Mouse (Mus musculus) left cerebral cortex, adult 2 months (tissue): ENCODE results near the gene Olfr332. TPM values are rescaled to one million over a fixed set of nuclear protein-coding genes. Genes with fewer than 3 reads are reported as not detected.
"Not testable (repeated sequence)": the region's sequence is repeated elsewhere in the genome, so short reads cannot be mapped to it uniquely, and the experiment has no call there.

Experiments
- DNase-seq, 2 experiments: peaks; one replicate each; pipeline ENCODE4 v3.0.0; 2021 to 2022; ENCODE audit warnings: low spot score in 2 of 2, mixed read lengths in 1 of 2; ENCODE audit errors: extremely low spot score in 1 of 2
- H3K27ac ChIP-seq: fragments of 200-600 bp; 2 replicates; pipeline ENCODE4 v1.8.1; 2022
- H3K4me3 ChIP-seq: fragments of 200-600 bp; 2 replicates; pipeline ENCODE4 v1.8.1; 2022
- CTCF ChIP-seq: fragments of 200-600 bp; IDR thresholded peaks from 2 replicates; pipeline ENCODE4 v1.8.1; 2022; ENCODE audit warnings: antibody characterized with exemption, mild to moderate bottlenecking, moderate library complexity
- intact Hi-C: fragments of 180-260 bp; cut with DNase I; formaldehyde crosslinking; loops from one replicate; pipeline ENCODE4 v1.15.1; 2025
- long read RNA-seq, 2 experiments: library from polyadenylated mRNA; stranded (forward); transcript quantifications; one replicate each; pipeline ENCODE4 v2.0.0; 2021; ENCODE audit warnings: borderline mapping rate in 2 of 2
- total RNA-seq, 2 experiments: library from RNA; stranded (reverse); gene quantifications; 2 replicates each; pipeline ENCODE4 v1.2.3; 2021

Gene Olfr332
- not detected for total RNA-seq
- long read RNA-seq, experiment 1, result 0 reads
- long read RNA-seq, experiment 2, result 0 reads

- H3K4me3 ChIP-seq, result no peak within 1 kb of the TSS
- H3K27ac ChIP-seq, result no peak within 1 kb of the TSS
- DNase-seq, result no peak
- no peak for TF ChIP-seq CTCF
- intact Hi-C loops, result no loop called here
Measured at GRCm38 (mm10) chr11:58492455-58492854, at the start of gene Olfr332. TSS of gene Olfr332 (minus strand) at chr11:58492555.

GRCm38 (mm10) chr11:58534736-58535135 is 42.4 kb upstream of the Olfr332 start, which contains the start of gene Olfr330:
TSS of gene Olfr330 (minus strand) at chr11:58534836.
- H3K27ac ChIP-seq, DNase-seq, intact Hi-C loops, H3K4me3 ChIP-seq: not testable (repeated sequence)

GRCm38 (mm10) chr11:58519756-58520155 is 27.4 kb upstream of the Olfr332 start:
- DNase-seq, result peak; percentile 24 to 30
- intact Hi-C loops, H3K27ac ChIP-seq, H3K4me3 ChIP-seq: not testable (repeated sequence)

GRCm38 (mm10) chr11:58518916-58519315 is 26.6 kb upstream of the Olfr332 start:
- intact Hi-C loops, H3K4me3 ChIP-seq: not testable (repeated sequence)
- DNase-seq, result peak; percentile 79 to 81

GRCm38 (mm10) chr11:58509058-58509457 is 16.7 kb upstream of the Olfr332 start:
- DNase-seq, H3K4me3 ChIP-seq, H3K27ac ChIP-seq, intact Hi-C loops: not testable (repeated sequence)

More at GRCm38 (mm10) chr11:58518916-58519315, 26.6 kb upstream of the Olfr332 start:
- H3K27ac ChIP-seq, result not testable (repeated sequence)

GRCm38 (mm10) chr11:58502472-58502871 is 10.1 kb upstream of the Olfr332 start, which contains the start of gene Olfr331:
TSS of gene Olfr331 (minus strand) at chr11:58502572.
- H3K4me3 ChIP-seq, H3K27ac ChIP-seq, DNase-seq, intact Hi-C loops: not testable (repeated sequence)

- peak; percentile 60 for TF ChIP-seq CTCF
- no peak for DNase-seq
- Histone ChIP-seq H3K27ac (no peak overlapping the region), H3K4me3 (no peak overlapping the region)
- intact Hi-C loops, result loop anchor here (1.0 to 5.0 kb wide), 4 partner anchors 97 to 320 kb away; no protein-coding TSS in a partner anchor
Measured at GRCm38 (mm10) chr11:58499290-58499689, 6.9 kb upstream of the Olfr332 start.

- no peak for DNase-seq
- no peak overlapping the region for H3K27ac ChIP-seq
- H3K4me3 ChIP-seq, result no peak overlapping the region
- intact Hi-C loops, result loop anchor here (1.0 to 5.0 kb wide), 4 partner anchors 96 to 320 kb away; no protein-coding TSS in a partner anchor
- TF ChIP-seq CTCF, result no peak
Measured at GRCm38 (mm10) chr11:58498761-58499160, 6.4 kb upstream of the Olfr332 start.

GRCm38 (mm10) chr11:58462170-58462569 is 30.2 kb downstream of the Olfr332 start, which contains the start of gene Olfr30:
TSS of gene Olfr30 (minus strand) at chr11:58462270.
- Histone ChIP-seq H3K4me3 (no peak within 1 kb of the TSS), H3K27ac (no peak within 1 kb of the TSS)
- TF ChIP-seq CTCF, result no peak
- intact Hi-C loops, result no loop called here
- no peak for DNase-seq

- TF ChIP-seq CTCF, result no peak
- intact Hi-C loops, result no loop called here
- no peak overlapping the region for H3K4me3 ChIP-seq
Measured at GRCm38 (mm10) chr11:58453592-58453991, 38.8 kb downstream of the Olfr332 start.

GRCm38 (mm10) chr11:58452759-58453158 is 39.6 kb downstream of the Olfr332 start, which contains the start of gene Lypd9:
TSS of gene Lypd9 (minus strand) at chr11:58452923.
- no peak for DNase-seq
- no peak within 1 kb of the TSS for H3K4me3 ChIP-seq
- TF ChIP-seq CTCF, result no peak
- intact Hi-C loops, result no loop called here
- H3K27ac ChIP-seq, result no peak within 1 kb of the TSS

More at GRCm38 (mm10) chr11:58453592-58453991, 38.8 kb downstream of the Olfr332 start:
- no peak for DNase-seq
- H3K27ac ChIP-seq, result no peak overlapping the region

Other genes starting within 250 kb of the Olfr332 start
- not detected for gene 4930438A08Rik, start 217.8 kb downstream of the Olfr332 start, total RNA-seq
- 10 to 100 TPM; 31.4 to 31.9 TPM for gene Zfp692, start 185.5 kb downstream of the Olfr332 start, total RNA-seq
- gene Zfp672, start 162.2 kb downstream of the Olfr332 start, total RNA-seq, result 10 to 100 TPM; 46.2 to 49.7 TPM
- gene Sh3bp5l, start 161.8 kb downstream of the Olfr332 start, total RNA-seq, result 10 to 100 TPM; 53.5 to 59.2 TPM
- gene Lypd8, start 113.5 kb downstream of the Olfr332 start, total RNA-seq, result not detected
- gene 1810065E05Rik, start 71.4 kb downstream of the Olfr332 start, total RNA-seq, result not detected
- gene Gm12253, start 60.0 kb downstream of the Olfr332 start, total RNA-seq, result not detected
- gene Lypd9, start 39.6 kb downstream of the Olfr332 start, total RNA-seq, result not detected
- not detected for gene Olfr30, start 30.3 kb downstream of the Olfr332 start, total RNA-seq
- gene Olfr331, start 10.0 kb upstream of the Olfr332 start, total RNA-seq, result not detected
- gene Olfr330, start 42.3 kb upstream of the Olfr332 start, total RNA-seq, result not detected
- not detected for gene Olfr329-ps, start 53.9 kb upstream of the Olfr332 start, total RNA-seq
- under 1 TPM; 0.12 to 0.27 TPM for gene Olfr328, start 63.1 kb upstream of the Olfr332 start, total RNA-seq
- not detected for gene Olfr224, start 78.0 kb upstream of the Olfr332 start, total RNA-seq
- not detected for gene Olfr325, start 85.2 kb upstream of the Olfr332 start, total RNA-seq
- gene Olfr324, start 102.6 kb upstream of the Olfr332 start, total RNA-seq, result not detected
- gene 2210407C18Rik, start 123.5 kb upstream of the Olfr332 start, total RNA-seq, result not detected
- not detected for gene Olfr323, start 137.9 kb upstream of the Olfr332 start, total RNA-seq
- gene Trim58, start 147.9 kb upstream of the Olfr332 start, total RNA-seq, result not detected
- not detected for gene Olfr322, start 166.2 kb upstream of the Olfr332 start, total RNA-seq
- gene Olfr320, start 188.5 kb upstream of the Olfr332 start, total RNA-seq, result not detected
- gene Olfr319, start 206.6 kb upstream of the Olfr332 start, total RNA-seq, result not detected
- gene Olfr318, start 231.5 kb upstream of the Olfr332 start, total RNA-seq, result not detected
- under 1 TPM in 1 of 2 experiments, not detected in 1; 0.23 TPM for gene Olfr317, start 246.7 kb upstream of the Olfr332 start, total RNA-seq